ENCODE assay signal across 12 mouse cellular contexts in genomic region chr7:111547069-111547468, GRCm38 (mm10).
DNase-seq lines count a peak whose midpoint lies in the region; ATAC-seq and TF ChIP-seq lines count a peak whose summit lies in the region.
"Had no signal": no experiment of that assay in that cellular context is flagged by ENCODE, and none has a peak within 500 bp of the region (broad histone marks: within the 10 kb centered on the region; RNA-seq: fewer than 3 reads in every experiment).

No protein-coding gene starts in this region.

- H3K4me2 ChIP-seq in hindbrain, embryonic 15.5 days, result 0 out of 2 replicates have a peak overlapping the region, but pooled peaks have one; percentile 2
- no peak overlapping the region for H3K4me2 ChIP-seq in midbrain, postnatal 0 days (ENCODE audit: low read depth, low read length, poor library complexity, severe bottlenecking)

- intact Hi-C loops in heart, adult 2 months (cut with DNase I), result loop anchor here (10.0 kb wide), 1 partner anchor 362 kb away; no protein-coding TSS in a partner anchor

- no peak overlapping the region for H3K9ac ChIP-seq in hindbrain, embryonic 15.5 days
- H3K9ac ChIP-seq in midbrain, postnatal 0 days (replicated peaks; ENCODE audit: low read length, poor library complexity, severe bottlenecking), result no peak overlapping the region
- no peak overlapping the region for H3K9ac ChIP-seq in heart, adult 2 months (ENCODE audit: low read depth, low read length)

- no peak for TF ChIP-seq POLR2A in heart, adult 2 months (IDR thresholded peaks at IDR 0.05; ENCODE audit: insufficient read depth, low read depth, low read length)

- no peaks in the 10 kb centered on the region for H3K27me3 ChIP-seq in hindbrain, embryonic 15.5 days
- H3K27me3 ChIP-seq in midbrain, postnatal 0 days (ENCODE audit: insufficient read depth, low read length), result no peaks in the 10 kb centered on the region
- H3K27me3 ChIP-seq in heart, adult 2 months (ENCODE audit: control insufficient read depth, insufficient read depth, low read length), result no peaks in the 10 kb centered on the region
- H3K27me3 ChIP-seq: Patski had no signal

- no peaks in the 10 kb centered on the region for H3K79me2 ChIP-seq in heart, adult 2 months (replicated peaks; ENCODE audit: control insufficient read depth, insufficient read depth, low read length)

- TF ChIP-seq CTCF in midbrain, postnatal 0 days (IDR thresholded peaks at IDR 0.05), result no peak
- no peak for TF ChIP-seq CTCF in heart, adult 2 months (IDR thresholded peaks at IDR 0.05)

- no peaks in the 10 kb centered on the region for H3K36me3 ChIP-seq in hindbrain, embryonic 15.5 days
- no peaks in the 10 kb centered on the region for H3K36me3 ChIP-seq in midbrain, postnatal 0 days (ENCODE audit: insufficient read depth, low read length)
- H3K36me3 ChIP-seq in heart, adult 2 months (ENCODE audit: control insufficient read depth, insufficient read depth, low read length), result no peaks in the 10 kb centered on the region; the same call in 1 of the 2 replicates
- H3K36me3 ChIP-seq: heart, embryonic 10.5 days had no signal

- peak overlapping the region; percentile 27 for H3K27ac ChIP-seq in hindbrain, embryonic 15.5 days (replicated peaks)
- 0 out of 2 replicates have a peak overlapping the region, but pooled peaks have one; percentile 13 for H3K27ac ChIP-seq in midbrain, postnatal 0 days (ENCODE audit: low read depth, low read length)
- H3K27ac ChIP-seq in heart, adult 2 months, result no peak overlapping the region
- H3K27ac ChIP-seq: heart, embryonic 10.5 days had no signal

- 14% methylated on average over 10 of the region's 10 CpGs for WGBS in hindbrain, embryonic 15.5 days
- WGBS in midbrain, postnatal 0 days, result 19% methylated on average over 10 of the region's 10 CpGs
- WGBS in heart, adult 2 months, result 93% methylated on average over 10 of the region's 10 CpGs

- peak; percentile 9 for DNase-seq in cerebellum, adult 9-10 months
- DNase-seq in embryo, embryonic 10.5 days (ENCODE audit: low spot score), result peak; percentile 36
- DNase-seq in midbrain, postnatal 0 days (ENCODE audit: low spot score), result peak; percentile 67
- no peak for DNase-seq in gastrocnemius, postnatal 25 days
- DNase-seq in heart, adult 2 months, result no peak
- DNase-seq in thymus, postnatal 36 days, result no peak
- DNase-seq: layer of hippocampus, adult 9-11 months; lung, postnatal 10 days; spleen, adult 18-20 months had no signal

- H3K9me3 ChIP-seq in hindbrain, embryonic 15.5 days, result no peaks in the 10 kb centered on the region
- no peaks in the 10 kb centered on the region for H3K9me3 ChIP-seq in midbrain, postnatal 0 days (ENCODE audit: low read length)
- H3K9me3 ChIP-seq: heart, embryonic 10.5 days had no signal

- peak; percentile 81 for ATAC-seq in hindbrain, embryonic 15.5 days (ENCODE audit: low FRiP score, low read depth)
- ATAC-seq in midbrain, postnatal 0 days (ENCODE audit: low FRiP score), result no peak
- ATAC-seq: Patski had no signal

- no peak for TF ChIP-seq EP300 in heart, adult 2 months (IDR thresholded peaks at IDR 0.05; ENCODE audit: insufficient read depth, low read depth, low read length)

- no peak overlapping the region for H3K4me3 ChIP-seq in hindbrain, embryonic 15.5 days
- no peak overlapping the region for H3K4me3 ChIP-seq in midbrain, postnatal 0 days (ENCODE audit: low read depth, low read length)
- no peak overlapping the region for H3K4me3 ChIP-seq in heart, adult 2 months
- H3K4me3 ChIP-seq: heart, embryonic 10.5 days had no signal

- peaks cover 22% of the 10 kb centered on the region for H3K4me1 ChIP-seq in hindbrain, embryonic 15.5 days (replicated peaks)
- H3K4me1 ChIP-seq in midbrain, postnatal 0 days (ENCODE audit: insufficient read depth, low read length), result 0 out of 2 replicates have a peak, but pooled peaks cover 2% of the 10 kb centered on the region
- no peaks in the 10 kb centered on the region for H3K4me1 ChIP-seq in heart, adult 2 months (ENCODE audit: control insufficient read depth, insufficient read depth, low read length)
- H3K4me1 ChIP-seq: heart, embryonic 10.5 days had no signal

Comparison
In these comparisons a context has a peak if more than half of its experiments do, and no peak if none do; other contexts are left out.
1. DNase-seq: peak in cerebellum, adult 9-10 months (single experiment), embryo, embryonic 10.5 days (single experiment) and midbrain, postnatal 0 days (single experiment); none in gastrocnemius, postnatal 25 days (single experiment), heart, adult 2 months (0 of 2) and thymus, postnatal 36 days (0 of 2).